Mouse (Mus musculus): Measurements from ENCODE around the gene Gm45140. TPM values are rescaled to one million over a fixed set of nuclear protein-coding genes. Genes with fewer than 3 reads are reported as not detected.
"Not testable (repeated sequence)": the region's sequence is repeated elsewhere in the genome, so short reads cannot be mapped to it uniquely, and the experiment has no call there.

Gm45140 gene
- polyA plus RNA-seq, 1 experiment from 2014 or later = 3.5 TPM

DNA sequence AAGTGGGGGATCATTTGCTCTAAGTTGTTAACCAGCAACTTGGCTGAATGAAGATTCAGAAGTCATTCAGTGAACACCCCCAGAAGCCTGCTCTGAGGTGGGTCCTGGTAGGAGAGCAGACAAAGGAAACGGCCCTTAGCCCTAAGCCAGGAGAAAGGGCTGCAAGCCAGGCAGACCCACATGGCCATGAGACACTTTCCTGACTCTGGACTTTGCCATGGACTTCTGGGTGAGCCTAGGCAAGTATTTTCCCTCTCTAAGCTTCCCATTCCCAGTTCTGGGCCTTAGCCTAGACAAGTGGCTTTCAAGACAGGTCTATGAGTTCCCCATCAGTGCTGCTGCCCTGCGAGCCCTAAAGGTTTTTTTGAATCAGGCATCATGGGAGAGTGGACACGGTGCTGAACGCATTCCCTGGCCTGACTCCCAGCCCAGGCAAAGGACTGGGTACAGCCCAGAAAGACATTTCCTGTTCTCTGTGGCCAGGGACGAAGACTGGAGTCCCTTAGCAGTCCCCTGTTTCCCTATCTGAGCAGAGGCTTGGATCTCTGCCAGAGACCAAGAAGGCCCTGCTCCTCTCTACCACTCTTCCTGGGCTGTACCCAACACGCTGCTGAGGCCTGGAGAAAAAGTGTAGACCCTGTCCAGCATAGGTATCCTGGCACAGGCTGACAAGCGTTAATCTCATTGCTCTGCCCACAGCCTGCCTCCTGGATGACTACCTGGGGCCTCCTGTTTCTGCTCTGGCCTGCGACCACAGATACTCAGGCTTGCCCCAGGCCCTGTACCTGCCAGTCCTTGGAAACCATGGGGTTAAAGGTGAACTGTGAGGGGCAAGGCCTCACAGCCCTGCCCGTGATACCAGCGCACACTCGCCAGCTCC, 57.1 kb downstream of the Gm45140 start:
- Histone ChIP-seq H3K27ac (ENCODE audit: low read length) (no peak overlapping the region), H3K27me3 (ENCODE audit: control insufficient read depth, insufficient read depth, low read depth, low read length) (no peaks in the 10 kb centered on the region), H3K4me1 (replicated peaks; ENCODE audit: control insufficient read depth, insufficient read depth, low read length) (peaks cover 2% of the 10 kb centered on the region; the same call in 1 of the 2 replicates), H3K4me2 (ENCODE audit: low read depth, low read length) (no peak overlapping the region), H3K9me3 (ENCODE audit: control insufficient read depth, low read length) (no peaks in the 10 kb centered on the region), H3K9ac (ENCODE audit: low read length) (no peak overlapping the region), H3K4me3 (ENCODE audit: low read length) (no peak overlapping the region), H3K36me3 (ENCODE audit: control insufficient read depth, insufficient read depth, low read length) (no peaks in the 10 kb centered on the region)
- ATAC-seq (ENCODE audit: low read depth) = no peak
- 55% methylated on average over 11 of the region's 11 CpGs for WGBS

DNA sequence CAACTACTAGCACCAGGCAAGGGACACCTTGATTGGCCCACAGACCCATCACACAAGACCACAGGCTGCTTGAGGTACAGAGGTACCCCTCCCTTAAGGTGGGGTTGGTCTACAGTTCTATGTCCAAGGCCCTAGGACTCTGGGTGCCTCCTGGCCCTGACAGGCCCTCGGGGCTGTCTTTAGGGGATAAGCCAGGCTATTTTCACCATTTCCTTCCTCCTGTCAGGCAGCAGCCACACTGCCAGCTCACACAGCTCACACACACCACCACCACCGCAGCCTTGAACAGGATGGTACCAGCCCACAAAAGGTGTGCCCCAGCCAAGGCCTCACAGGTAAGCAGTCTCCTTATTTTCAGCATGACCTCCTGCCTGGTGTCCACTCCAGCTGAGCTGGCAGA, 57.8 kb downstream of the Gm45140 start, which contains the start of gene Gp9:
TSS of gene Gp9 (plus strand) at position 231 of the 400 bp plus-strand sequence.
- 62% methylated on average over 2 of the region's 2 CpGs for WGBS
- no peak within 1 kb of the TSS for H3K27ac ChIP-seq (ENCODE audit: low read length)
- H3K4me1 ChIP-seq (replicated peaks; ENCODE audit: control insufficient read depth, insufficient read depth, low read length) = peaks cover 2% of the 10 kb centered on the region; the same call in 1 of the 2 replicates
- H3K36me3 ChIP-seq (ENCODE audit: control insufficient read depth, insufficient read depth, low read length) = no peaks in the 10 kb centered on the region
- ATAC-seq (ENCODE audit: low read depth) = no peak
- no peaks in the 10 kb centered on the region for H3K9me3 ChIP-seq (ENCODE audit: control insufficient read depth, low read length)
- no peaks in the 10 kb centered on the region for H3K27me3 ChIP-seq (ENCODE audit: control insufficient read depth, insufficient read depth, low read depth, low read length)
- no peak within 1 kb of the TSS for H3K9ac ChIP-seq (ENCODE audit: low read length)
- H3K4me2 ChIP-seq (ENCODE audit: low read depth, low read length) = no peak within 1 kb of the TSS
- H3K4me3 ChIP-seq (ENCODE audit: low read length) = no peak within 1 kb of the TSS

DNA sequence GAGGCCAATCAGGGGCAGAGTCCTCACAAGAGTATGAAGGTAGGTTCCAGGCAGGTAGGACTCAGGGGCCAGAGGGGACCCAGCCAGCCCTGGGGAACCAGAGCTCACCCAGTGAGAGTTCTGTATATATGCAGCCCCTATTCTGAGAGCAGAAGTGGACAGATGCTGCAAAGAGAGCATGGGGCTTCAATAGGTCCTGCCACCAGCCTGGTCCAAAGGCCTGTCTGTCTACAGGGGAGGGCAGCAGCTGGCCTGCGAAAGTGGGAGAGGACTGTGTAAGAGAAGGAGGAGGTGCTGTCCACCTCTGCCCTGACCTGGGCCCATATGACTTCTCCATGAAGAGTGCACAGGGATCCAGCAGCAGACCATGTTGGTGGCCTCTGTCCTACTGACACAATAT, 58.9 kb downstream of the Gm45140 start:
- 88% methylated on average over 1 of the region's 1 CpGs for WGBS
- Histone ChIP-seq H3K9me3 (ENCODE audit: control insufficient read depth, low read length) (no peaks in the 10 kb centered on the region), H3K36me3 (ENCODE audit: control insufficient read depth, insufficient read depth, low read length) (no peaks in the 10 kb centered on the region), H3K4me3 (ENCODE audit: low read length) (no peak overlapping the region), H3K4me1 (replicated peaks; ENCODE audit: control insufficient read depth, insufficient read depth, low read length) (peaks cover 2% of the 10 kb centered on the region; the same call in 1 of the 2 replicates), H3K4me2 (ENCODE audit: low read depth, low read length) (no peak overlapping the region), H3K27me3 (ENCODE audit: control insufficient read depth, insufficient read depth, low read depth, low read length) (no peaks in the 10 kb centered on the region), H3K27ac (ENCODE audit: low read length) (no peak overlapping the region), H3K9ac (ENCODE audit: low read length) (no peak overlapping the region)
- ATAC-seq (ENCODE audit: low read depth) = no peak

DNA sequence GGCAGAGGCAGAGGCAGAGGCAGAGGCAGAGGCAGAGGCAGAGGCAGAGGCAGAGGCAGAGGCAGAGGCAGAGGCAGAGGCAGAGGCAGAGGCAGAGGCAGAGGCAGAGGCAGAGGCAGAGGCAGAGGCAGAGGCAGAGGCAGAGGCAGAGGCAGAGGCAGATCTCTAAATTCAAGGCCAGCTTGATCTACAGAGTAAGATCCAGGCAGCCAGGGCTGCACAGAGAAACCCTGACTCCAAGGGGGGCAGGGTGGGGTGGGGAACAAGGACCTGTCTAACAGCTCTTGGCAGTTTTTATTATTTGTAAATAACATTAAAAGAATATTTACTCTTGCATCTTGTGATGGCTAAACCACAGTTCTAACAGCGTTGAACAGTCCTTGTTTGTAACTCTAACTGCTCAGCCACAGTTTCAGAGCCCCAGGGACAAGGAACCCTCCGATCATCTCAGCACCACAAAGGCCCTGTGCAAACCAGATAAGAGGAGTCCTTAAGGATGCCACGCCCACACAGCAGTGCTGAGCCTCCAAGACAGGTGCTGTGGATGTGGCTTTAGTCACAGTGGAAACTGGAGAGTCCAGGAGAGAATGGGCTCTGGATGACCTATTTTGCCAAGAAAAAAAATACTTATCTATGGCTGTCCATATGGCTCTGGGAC, 59.9 kb downstream of the Gm45140 start:
- Histone ChIP-seq H3K9me3 (ENCODE audit: control insufficient read depth, low read length) (no peaks in the 10 kb centered on the region), H3K9ac (ENCODE audit: low read length) (no peak overlapping the region), H3K27me3 (ENCODE audit: control insufficient read depth, insufficient read depth, low read depth, low read length) (no peaks in the 10 kb centered on the region), H3K4me1 (replicated peaks; ENCODE audit: control insufficient read depth, insufficient read depth, low read length) (peaks cover 2% of the 10 kb centered on the region; the same call in 1 of the 2 replicates), H3K4me2 (ENCODE audit: low read depth, low read length) (no peak overlapping the region), H3K27ac (ENCODE audit: low read length) (no peak overlapping the region), H3K36me3 (ENCODE audit: control insufficient read depth, insufficient read depth, low read length) (no peaks in the 10 kb centered on the region), H3K4me3 (ENCODE audit: low read length) (no peak overlapping the region)
- WGBS = 41% methylated on average over 3 of the region's 3 CpGs
- no peak for ATAC-seq (ENCODE audit: low read depth)

DNA sequence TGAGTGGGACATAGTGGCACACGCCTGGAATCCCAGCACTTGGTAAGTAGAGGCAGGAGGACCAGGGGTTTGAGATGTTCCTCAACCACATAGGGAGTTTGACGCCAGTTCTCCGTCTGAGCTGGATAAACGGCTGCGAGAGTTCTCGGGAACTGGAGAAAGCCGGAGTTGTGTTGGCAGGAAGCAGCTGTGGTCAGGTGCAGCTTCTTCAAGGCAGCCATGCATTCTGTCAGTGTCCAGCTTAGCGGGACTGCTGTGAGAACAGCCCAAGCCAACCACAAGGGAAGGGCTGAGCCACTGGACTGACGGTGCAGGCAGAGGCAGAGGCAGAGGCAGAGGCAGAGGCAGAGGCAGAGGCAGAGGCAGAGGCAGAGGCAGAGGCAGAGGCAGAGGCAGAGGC, 60.7 kb downstream of the Gm45140 start:
- H3K4me3 ChIP-seq (ENCODE audit: low read length) = no peak overlapping the region
- no peak overlapping the region for H3K4me2 ChIP-seq (ENCODE audit: low read depth, low read length)
- H3K9me3 ChIP-seq (ENCODE audit: control insufficient read depth, low read length) = no peaks in the 10 kb centered on the region
- no peak overlapping the region for H3K27ac ChIP-seq (ENCODE audit: low read length)
- H3K4me1 ChIP-seq (replicated peaks; ENCODE audit: control insufficient read depth, insufficient read depth, low read length) = peaks cover 2% of the 10 kb centered on the region; the same call in 1 of the 2 replicates
- no peak overlapping the region for H3K9ac ChIP-seq (ENCODE audit: low read length)
- H3K36me3 ChIP-seq (ENCODE audit: control insufficient read depth, insufficient read depth, low read length) = no peaks in the 10 kb centered on the region
- H3K27me3 ChIP-seq (ENCODE audit: control insufficient read depth, insufficient read depth, low read depth, low read length) = no peaks in the 10 kb centered on the region
- no peak for ATAC-seq (ENCODE audit: low read depth)
- 75% methylated on average over 9 of the region's 9 CpGs for WGBS

DNA sequence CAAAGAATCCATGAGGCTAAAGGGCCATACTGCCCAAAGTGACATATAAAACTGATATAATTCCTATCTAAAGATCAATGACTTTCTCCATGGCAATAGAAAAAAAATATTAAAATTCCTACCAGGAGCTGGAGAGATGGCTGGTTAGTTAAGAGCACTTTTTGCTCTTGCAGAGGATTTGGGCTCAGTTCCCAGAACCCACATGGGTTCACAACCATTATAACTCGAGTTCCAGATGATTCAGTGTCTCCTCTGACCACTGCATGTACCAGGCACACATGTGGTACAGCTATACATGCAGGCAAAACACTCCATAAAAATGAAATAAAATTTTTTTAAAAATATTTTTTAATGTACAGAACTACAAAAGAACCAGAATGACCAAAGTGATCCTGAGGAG, 61.1 kb downstream of the Gm45140 start:
- H3K27me3 ChIP-seq (ENCODE audit: control insufficient read depth, insufficient read depth, low read depth, low read length) = no peaks in the 10 kb centered on the region
- H3K9me3 ChIP-seq (ENCODE audit: control insufficient read depth, low read length) = no peaks in the 10 kb centered on the region
- H3K36me3 ChIP-seq (ENCODE audit: control insufficient read depth, insufficient read depth, low read length) = no peaks in the 10 kb centered on the region
- H3K9ac ChIP-seq (ENCODE audit: low read length) = no peak overlapping the region
- H3K27ac ChIP-seq (ENCODE audit: low read length) = no peak overlapping the region
- no peak overlapping the region for H3K4me3 ChIP-seq (ENCODE audit: low read length)
- peaks cover 2% of the 10 kb centered on the region; the same call in 1 of the 2 replicates for H3K4me1 ChIP-seq (replicated peaks; ENCODE audit: control insufficient read depth, insufficient read depth, low read length)
- WGBS = 39% methylated on average over 1 of the region's 1 CpGs
- H3K4me2 ChIP-seq (ENCODE audit: low read depth, low read length) = no peak overlapping the region
- ATAC-seq (ENCODE audit: low read depth) = no peak

DNA sequence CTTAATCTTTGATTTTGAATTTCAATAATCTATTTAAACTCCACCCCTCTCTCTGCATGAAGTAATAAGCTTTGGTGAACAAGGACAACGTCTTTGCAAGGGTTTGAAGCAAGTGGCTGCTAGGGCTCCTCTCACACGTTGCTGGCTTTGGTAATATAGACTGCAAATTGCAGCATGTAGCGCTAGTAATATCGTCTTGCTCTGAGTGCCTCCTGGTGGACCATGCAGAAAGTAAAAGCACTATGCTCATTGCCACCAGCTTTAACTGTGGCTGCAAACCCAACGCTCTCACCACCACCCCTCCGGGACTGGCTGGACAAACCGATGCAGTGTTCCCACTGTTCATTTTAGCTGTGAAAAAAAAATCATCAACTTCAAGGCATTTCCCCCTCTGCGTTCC, 65.0 kb downstream of the Gm45140 start:
- 0 out of 2 replicates have a peak, but pooled peaks have one; percentile 54 for ATAC-seq (ENCODE audit: low read depth)
- H3K9me3 ChIP-seq (ENCODE audit: control insufficient read depth, low read length) = no peaks in the 10 kb centered on the region
- H3K36me3 ChIP-seq (ENCODE audit: control insufficient read depth, insufficient read depth, low read length) = no peaks in the 10 kb centered on the region
- H3K27ac ChIP-seq (ENCODE audit: low read length) = no peak overlapping the region
- no peak overlapping the region for H3K4me2 ChIP-seq (ENCODE audit: low read depth, low read length)
- no peaks in the 10 kb centered on the region for H3K4me1 ChIP-seq (replicated peaks; ENCODE audit: control insufficient read depth, insufficient read depth, low read length)
- no peaks in the 10 kb centered on the region for H3K27me3 ChIP-seq (ENCODE audit: control insufficient read depth, insufficient read depth, low read depth, low read length)
- no peak overlapping the region for H3K9ac ChIP-seq (ENCODE audit: low read length)
- H3K4me3 ChIP-seq (ENCODE audit: low read length) = no peak overlapping the region
- 42% methylated on average over 8 of the region's 8 CpGs for WGBS

DNA sequence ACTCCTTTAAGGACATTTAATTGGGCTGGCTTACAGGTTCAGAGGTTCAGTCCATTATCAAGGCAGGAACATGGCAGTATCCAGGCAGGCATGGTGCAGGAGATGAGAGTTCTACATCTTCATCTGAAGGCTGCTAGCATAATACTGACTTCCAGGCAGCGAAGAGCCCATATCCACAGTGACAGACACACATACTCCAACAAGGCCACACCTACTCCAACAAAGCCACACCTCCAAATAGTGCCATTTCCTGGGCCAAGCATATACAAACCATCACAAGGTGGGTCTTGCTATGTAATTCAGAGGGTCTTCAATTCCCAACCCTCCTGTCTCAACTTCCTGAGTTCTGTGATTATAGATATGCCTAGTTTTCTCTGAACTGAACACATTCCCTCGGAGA, 71.3 kb downstream of the Gm45140 start:
- H3K4me1 ChIP-seq (replicated peaks; ENCODE audit: control insufficient read depth, insufficient read depth, low read length); H3K4me3 ChIP-seq (ENCODE audit: low read length); H3K27me3 ChIP-seq (ENCODE audit: control insufficient read depth, insufficient read depth, low read depth, low read length); H3K36me3 ChIP-seq (ENCODE audit: control insufficient read depth, insufficient read depth, low read length); H3K9ac ChIP-seq (ENCODE audit: low read length); ATAC-seq (ENCODE audit: low read depth); H3K9me3 ChIP-seq (ENCODE audit: control insufficient read depth, low read length); H3K27ac ChIP-seq (ENCODE audit: low read length); H3K4me2 ChIP-seq (ENCODE audit: low read depth, low read length): not testable (repeated sequence)
- WGBS = 86% methylated on average over 2 of the region's 2 CpGs
